Mouse (Mus musculus) limb, embryonic 10.5 days (tissue): ENCODE data around the gene Zbtb32. TPM values are rescaled to one million over a fixed set of nuclear protein-coding genes. Genes with fewer than 3 reads are reported as not detected.

Experiments used
- DNase-seq: peaks from one replicate; pipeline ENCODE4 v3.0.0-alpha.2; 2017; ENCODE audit warnings: low spot score
- H3K27ac ChIP-seq: fragments of 300-500 bp; sonication (generic); 2 replicates; pipeline ENCODE4 v1.5.1; 2016; ENCODE audit warnings: mild to moderate bottlenecking
- H3K27me3 ChIP-seq: fragments of 300-500 bp; sonication (generic); 2 replicates; pipeline ENCODE4 v1.6.1; 2016; ENCODE audit warnings: low read depth, mild to moderate bottlenecking; ENCODE audit not compliant: poor library complexity, severe bottlenecking
- H3K36me3 ChIP-seq: fragments of 300-500 bp; sonication (generic); 2 replicates; pipeline ENCODE4 v1.6.1; 2016; ENCODE audit warnings: mild to moderate bottlenecking, moderate library complexity
- H3K4me1 ChIP-seq: fragments of 300-500 bp; sonication (generic); 2 replicates; pipeline ENCODE4 v1.6.1; 2016
- H3K4me3 ChIP-seq: fragments of 300-500 bp; sonication (generic); 2 replicates; pipeline ENCODE4 v1.5.1; 2016; ENCODE audit warnings: mild to moderate bottlenecking, moderate library complexity
- H3K9me3 ChIP-seq: fragments of 300-500 bp; sonication (generic); replicated peaks from 2 replicates; pipeline ENCODE4 v1.6.1; 2016; ENCODE audit warnings: mild to moderate bottlenecking
- WGBS: fragments of 180-500 bp; shearing (Covaris S2); methylation state at CpG from one replicate; pipeline ENCODE4 v1.1.7; 2016; 5-methylcytosine and 5-hydroxymethylcytosine counted together
- polyA plus RNA-seq: library from polyadenylated mRNA; unstranded; fragments of >200 nt; fragmentation: Nextera tagmentation; extraction: Ambion mirVana; gene quantifications from 2 replicates; pipeline ENCODE4 v1.2.1, GENCODE M21; 2016

The Zbtb32 gene
- polyA plus RNA-seq, 1 experiment from 2014 or later = 0.15 TPM

DNA sequence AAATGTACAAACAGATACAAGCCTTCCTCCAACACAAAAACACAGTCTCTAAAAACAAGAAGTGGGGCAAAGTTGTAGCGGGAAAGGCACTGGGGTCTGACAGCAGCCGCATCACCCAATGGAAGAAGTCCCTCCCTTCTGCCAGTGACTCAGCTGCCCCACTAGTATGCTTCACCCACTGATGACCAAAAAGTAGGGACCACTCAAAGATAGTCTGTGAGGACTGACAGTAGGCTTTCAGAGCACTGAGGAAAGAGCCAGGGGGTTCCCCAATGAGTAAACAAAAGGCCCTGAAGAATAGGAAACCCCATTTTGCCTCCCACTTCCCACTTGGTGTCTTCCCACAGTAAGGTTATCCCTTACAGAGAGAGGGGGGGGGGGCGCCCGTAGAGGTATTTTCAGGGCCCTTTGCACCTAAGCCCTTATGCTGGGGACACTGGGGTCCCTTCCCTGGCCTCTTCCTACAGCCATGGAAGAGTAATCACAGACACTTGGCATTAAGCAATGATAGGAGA is 4.1 kb downstream of the Zbtb32 start:
- no peaks in the 10 kb centered on the region for H3K27me3 ChIP-seq
- no peak overlapping the region for H3K27ac ChIP-seq
- 82% methylated on average over 4 of the region's 4 CpGs for WGBS
- no peak for DNase-seq
- peaks cover 8% of the 10 kb centered on the region for H3K4me1 ChIP-seq
- no peaks in the 10 kb centered on the region for H3K36me3 ChIP-seq
- no peak overlapping the region for H3K4me3 ChIP-seq
- no peaks in the 10 kb centered on the region for H3K9me3 ChIP-seq

DNA sequence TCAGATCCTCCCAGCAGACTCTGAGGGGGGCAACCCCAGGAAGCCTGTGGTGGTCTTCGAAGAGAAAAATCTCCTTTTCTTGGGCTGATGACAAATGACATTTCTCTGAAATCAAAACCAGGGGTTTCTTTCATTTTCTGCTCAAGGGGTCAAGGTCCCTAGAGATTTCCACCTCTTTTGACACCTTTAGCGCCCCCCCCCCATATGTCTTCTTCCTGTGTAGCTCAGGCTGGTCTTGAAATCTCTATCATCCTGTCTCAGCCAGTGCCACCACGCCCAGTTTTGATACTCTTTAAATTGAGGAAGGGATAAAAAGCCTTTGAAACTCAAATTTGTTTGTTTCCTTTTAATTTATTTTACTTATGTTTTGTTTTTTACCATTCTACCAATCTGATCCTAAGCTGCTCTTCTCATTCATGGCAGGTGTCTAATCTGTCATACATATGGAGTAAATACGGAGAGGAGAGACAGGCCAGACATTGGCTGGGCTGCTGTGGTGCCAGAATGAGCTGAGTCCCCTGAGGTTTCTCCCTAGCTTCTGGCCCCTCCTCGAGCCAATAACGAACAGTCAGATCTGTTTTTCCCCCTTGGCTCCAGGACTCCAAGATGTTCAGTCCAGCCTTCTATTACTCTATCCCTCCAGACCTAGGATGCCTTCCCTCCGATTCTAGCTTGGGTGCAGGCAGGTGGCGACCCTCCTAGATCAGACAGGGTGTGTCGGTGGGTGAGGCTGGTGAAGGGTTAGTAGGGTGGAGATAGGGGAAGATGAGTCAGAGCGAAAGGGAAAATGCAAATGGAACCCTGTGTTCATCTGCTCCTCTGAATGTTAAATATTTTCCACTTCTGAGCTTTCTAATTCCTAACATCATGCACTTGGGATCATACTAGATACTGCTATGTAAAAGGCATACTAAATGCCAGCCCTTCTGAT is 4.9 kb downstream of the Zbtb32 start:
- no peak overlapping the region for H3K4me3 ChIP-seq
- H3K4me1 ChIP-seq = peaks cover 12% of the 10 kb centered on the region
- no peaks in the 10 kb centered on the region for H3K9me3 ChIP-seq
- 84% methylated on average over 10 of the region's 10 CpGs for WGBS
- no peaks in the 10 kb centered on the region for H3K36me3 ChIP-seq
- DNase-seq = no peak
- no peaks in the 10 kb centered on the region for H3K27me3 ChIP-seq
- H3K27ac ChIP-seq = no peak overlapping the region

DNA sequence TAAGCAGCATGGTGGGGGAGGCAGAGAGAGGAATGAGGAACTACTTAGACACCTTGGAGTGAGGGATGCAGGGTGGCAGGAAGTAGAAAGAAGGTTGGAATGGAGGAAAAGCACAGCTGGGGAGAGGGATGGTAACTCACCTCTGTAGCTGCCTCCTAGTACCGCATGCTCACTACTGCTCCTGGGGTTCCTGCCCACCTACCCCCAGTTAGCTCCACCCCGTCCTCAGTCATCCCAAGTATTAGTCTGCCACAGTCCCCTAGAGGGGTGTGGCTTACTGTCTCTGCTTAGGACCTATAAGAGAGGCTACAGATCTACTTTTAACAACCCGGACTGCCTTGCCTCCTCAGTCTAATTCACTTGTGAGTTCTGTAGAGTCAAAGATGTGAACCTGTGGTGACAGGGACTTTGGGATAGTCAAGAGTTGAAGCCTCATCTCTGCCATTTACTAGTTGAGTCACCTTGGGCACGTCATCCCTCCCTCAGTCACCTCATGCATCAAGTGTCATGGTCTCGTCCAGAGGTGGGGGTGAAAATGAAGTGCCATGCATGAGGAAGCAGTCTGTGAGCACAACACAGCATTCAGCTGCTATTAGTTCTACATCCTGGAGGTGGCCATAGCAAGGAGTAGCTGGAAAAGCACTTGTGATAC is 5.8 kb downstream of the Zbtb32 start:
- no peaks in the 10 kb centered on the region for H3K36me3 ChIP-seq
- H3K4me3 ChIP-seq = no peak overlapping the region
- no peaks in the 10 kb centered on the region for H3K9me3 ChIP-seq
- 41% methylated on average over 5 of the region's 5 CpGs for WGBS
- no peak overlapping the region for H3K27ac ChIP-seq
- peaks cover 12% of the 10 kb centered on the region for H3K4me1 ChIP-seq
- DNase-seq = no peak
- no peaks in the 10 kb centered on the region for H3K27me3 ChIP-seq

DNA sequence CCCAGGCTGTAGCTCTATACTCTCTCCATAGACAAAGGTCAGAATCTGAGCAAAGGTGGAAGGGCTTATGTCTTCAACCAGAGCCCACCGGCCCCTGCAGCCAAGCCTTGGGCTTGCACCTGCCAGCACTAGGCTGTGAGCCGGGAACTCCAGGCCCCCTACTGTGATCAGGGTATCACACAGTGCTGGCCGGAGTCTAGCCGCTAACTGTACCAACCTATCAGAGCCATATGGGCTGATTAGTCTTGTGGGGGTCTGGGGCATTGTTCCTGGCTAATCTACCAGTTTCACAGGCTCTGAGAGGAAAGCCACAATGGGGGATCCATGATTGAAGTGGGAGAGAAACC is 7.1 kb downstream of the Zbtb32 start:
- H3K4me1 ChIP-seq = peaks cover 23% of the 10 kb centered on the region
- DNase-seq = no peak
- no peaks in the 10 kb centered on the region for H3K9me3 ChIP-seq
- H3K4me3 ChIP-seq = no peak overlapping the region
- H3K27ac ChIP-seq = no peak overlapping the region
- no peaks in the 10 kb centered on the region for H3K27me3 ChIP-seq
- WGBS = 56% methylated on average over 4 of the region's 4 CpGs
- peaks cover 6% of the 10 kb centered on the region for H3K36me3 ChIP-seq

DNA sequence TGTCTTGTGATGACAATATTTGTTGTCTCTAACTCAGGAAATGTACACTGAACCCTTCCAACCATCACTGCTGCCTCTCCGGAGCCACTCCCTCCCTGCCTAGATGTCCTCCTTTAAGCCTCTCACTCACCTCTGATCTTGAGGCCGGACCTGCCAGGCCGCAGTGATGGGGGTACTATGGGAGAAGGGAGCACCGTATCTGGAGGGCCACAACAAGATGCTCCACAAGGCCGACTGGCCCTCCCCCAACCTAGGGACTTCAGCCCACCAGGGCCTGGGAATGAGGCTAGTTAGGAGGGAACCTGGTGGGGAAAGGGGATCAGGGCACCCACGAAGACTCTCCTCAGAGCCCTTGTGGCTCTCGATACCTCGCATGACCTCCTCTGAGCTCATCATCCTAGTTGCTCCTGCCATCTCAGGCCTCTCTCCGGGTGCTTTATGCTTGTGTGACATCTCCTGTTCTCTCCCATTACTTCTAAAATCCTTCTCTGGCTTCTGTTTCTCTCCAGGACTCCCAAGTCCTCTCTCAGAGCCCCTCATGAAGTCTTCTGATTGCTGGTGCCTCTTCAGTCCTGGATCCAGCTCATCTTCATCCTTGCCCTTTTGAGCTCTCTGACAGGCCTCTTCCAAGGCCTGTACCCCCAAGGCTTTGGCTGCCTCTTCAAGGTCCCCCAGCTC is 7.6 kb downstream of the Zbtb32 start:
- DNase-seq = no peak
- H3K27ac ChIP-seq = no peak overlapping the region
- H3K9me3 ChIP-seq = no peaks in the 10 kb centered on the region
- H3K36me3 ChIP-seq = peaks cover 11% of the 10 kb centered on the region
- no peaks in the 10 kb centered on the region for H3K27me3 ChIP-seq
- 83% methylated on average over 9 of the region's 9 CpGs for WGBS
- no peak overlapping the region for H3K4me3 ChIP-seq
- peaks cover 26% of the 10 kb centered on the region for H3K4me1 ChIP-seq

DNA sequence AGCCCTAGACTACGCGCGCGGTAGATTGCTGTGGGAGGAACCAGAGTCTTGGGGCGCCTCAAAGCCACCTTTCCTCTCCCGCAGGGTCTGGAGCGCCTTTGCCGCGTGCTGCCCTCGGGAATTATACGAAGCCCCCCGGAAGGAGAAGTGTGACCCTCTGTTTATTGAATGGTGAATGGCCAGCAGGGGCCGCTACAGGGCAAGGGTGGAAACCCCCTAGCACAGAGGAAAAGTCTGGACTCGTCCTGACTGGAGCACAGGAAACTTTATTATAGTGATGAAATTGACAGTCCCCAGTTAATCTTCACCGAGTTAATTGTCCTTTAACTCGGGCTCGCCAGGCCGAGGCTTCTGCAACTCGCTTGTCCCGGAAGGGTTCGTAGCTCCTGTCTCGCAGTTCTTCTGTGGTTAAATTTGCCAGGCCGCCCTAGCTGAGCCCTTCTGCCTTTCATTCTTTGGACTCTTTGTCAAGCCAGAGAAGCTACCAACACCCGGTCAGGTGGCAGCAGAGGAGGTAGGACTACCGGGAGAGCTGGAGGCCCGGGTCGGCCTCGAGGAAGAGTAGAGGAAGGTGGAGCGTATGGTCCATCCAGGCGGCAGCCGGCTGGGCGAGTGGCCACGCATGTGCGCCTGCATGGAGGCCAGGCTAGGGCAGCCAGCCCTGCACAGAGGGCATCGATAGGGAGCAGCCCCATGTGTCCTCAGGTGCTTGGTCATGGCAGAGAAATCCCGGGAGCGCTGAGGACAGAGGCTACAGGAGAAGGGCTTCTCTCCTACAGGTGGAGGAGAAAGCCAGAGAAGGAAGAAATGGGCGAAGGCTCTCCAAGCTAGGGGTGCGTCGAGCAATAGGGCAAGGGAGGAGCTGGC is 9.0 kb downstream of the Zbtb32 start:
- Histone ChIP-seq H3K4me1 (peaks cover 26% of the 10 kb centered on the region), H3K4me3 (peak overlapping the region; percentile 100), H3K9me3 (no peaks in the 10 kb centered on the region), H3K27ac (peak overlapping the region; percentile 99), H3K36me3 (peaks cover 25% of the 10 kb centered on the region), H3K27me3 (no peaks in the 10 kb centered on the region)
- 27% methylated on average over 40 of the region's 40 CpGs for WGBS
- DNase-seq = peak; percentile 92

DNA sequence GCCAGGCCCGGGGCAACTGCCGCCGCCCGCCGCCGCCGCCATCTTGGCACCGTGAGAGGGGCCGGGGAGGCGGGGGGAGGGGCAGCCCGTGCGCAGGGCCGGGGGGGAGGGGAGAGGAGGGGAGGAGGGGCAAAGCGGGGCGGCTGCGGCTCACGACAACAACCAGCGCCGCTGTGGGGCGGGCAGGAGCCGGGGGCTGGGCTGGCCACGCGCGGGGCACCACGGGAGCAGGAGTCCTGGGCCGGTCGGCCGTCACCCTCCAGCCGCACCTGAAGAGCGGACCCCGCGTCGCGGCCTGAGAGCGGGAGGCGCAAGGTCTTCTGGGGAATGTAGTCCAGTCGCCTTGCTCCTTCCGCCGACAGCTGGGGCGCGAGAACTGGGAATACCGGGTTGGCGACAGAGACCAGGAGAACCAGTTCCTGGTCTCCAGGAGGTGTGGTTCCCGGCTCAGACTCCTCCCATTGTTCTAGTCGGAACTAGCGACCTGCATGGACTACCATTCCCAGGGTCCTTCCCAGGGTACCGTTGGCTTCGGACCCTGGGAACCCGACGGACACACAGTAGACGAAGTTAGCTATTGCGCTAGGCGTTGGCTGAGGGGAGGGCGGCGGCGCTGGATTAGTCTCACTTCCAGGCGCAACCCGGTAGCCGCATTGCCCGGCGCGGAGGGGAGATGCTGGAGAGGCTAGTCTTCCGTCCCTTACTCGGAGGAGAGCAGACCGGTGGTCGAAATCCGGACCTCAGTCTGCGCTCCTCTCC is 9.9 kb downstream of the Zbtb32 start, which contains the start of gene Kmt2b:
Kmt2b (minus strand) TSS at position 51 of the 759 bp plus-strand sequence.
- Histone ChIP-seq H3K4me3 (peak within 1 kb of the TSS; percentile 100), H3K9me3 (no peaks in the 10 kb centered on the region), H3K36me3 (peaks cover 34% of the 10 kb centered on the region), H3K27ac (peak within 1 kb of the TSS; percentile 99), H3K4me1 (peaks cover 26% of the 10 kb centered on the region), H3K27me3 (no peaks in the 10 kb centered on the region)
- DNase-seq = peak; percentile 97
- under 1% methylated on average over 65 of the region's 68 CpGs for WGBS

DNA sequence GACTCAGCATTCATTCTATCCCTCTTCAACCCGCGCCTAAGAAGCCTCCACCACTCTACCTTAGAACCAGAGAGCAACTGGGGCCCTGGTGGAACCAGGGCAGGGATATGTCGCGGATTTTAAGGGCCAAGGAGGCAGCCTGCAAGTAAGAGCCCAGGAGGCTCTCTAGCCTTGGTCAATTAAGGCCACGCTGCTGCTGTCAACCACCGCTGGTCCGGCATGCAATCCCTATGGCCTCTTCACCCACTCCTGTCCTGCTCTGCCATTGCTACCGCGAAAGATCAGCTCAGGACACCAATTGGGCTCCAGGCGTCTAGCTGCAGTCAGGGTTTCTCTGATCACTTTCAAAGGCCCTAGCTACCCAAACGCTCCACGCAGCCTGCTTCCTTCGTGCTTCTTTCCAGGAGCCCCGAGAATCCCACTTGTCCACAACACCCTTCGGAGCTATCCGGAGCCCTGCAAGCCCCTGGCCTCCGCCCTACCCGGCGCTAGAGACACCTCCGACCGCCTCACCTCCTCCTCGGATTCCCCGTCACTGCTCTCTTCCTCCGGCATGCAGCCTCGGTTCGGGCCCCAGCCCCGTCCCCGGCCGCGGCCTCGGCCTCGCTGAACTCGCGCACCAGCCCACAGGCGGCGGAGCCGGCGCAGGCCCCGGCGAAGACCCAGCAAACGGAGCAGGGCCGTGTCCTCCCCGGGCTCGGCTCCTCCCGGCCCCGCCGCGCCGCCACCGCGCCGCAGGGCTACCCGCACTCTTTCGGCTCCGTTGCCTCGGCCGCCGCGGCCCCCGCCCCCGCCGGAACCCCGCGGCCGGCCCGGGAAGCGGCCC is 10.7 kb downstream of the Zbtb32 start:
- DNase-seq = peak; percentile 66
- H3K4me1 ChIP-seq = peaks cover 26% of the 10 kb centered on the region
- no peaks in the 10 kb centered on the region for H3K27me3 ChIP-seq
- H3K9me3 ChIP-seq = no peaks in the 10 kb centered on the region
- peak overlapping the region; percentile 99 for H3K27ac ChIP-seq
- WGBS = under 1% methylated on average over 64 of the region's 67 CpGs
- H3K4me3 ChIP-seq = peak overlapping the region; percentile 100
- H3K36me3 ChIP-seq = peaks cover 42% of the 10 kb centered on the region

DNA sequence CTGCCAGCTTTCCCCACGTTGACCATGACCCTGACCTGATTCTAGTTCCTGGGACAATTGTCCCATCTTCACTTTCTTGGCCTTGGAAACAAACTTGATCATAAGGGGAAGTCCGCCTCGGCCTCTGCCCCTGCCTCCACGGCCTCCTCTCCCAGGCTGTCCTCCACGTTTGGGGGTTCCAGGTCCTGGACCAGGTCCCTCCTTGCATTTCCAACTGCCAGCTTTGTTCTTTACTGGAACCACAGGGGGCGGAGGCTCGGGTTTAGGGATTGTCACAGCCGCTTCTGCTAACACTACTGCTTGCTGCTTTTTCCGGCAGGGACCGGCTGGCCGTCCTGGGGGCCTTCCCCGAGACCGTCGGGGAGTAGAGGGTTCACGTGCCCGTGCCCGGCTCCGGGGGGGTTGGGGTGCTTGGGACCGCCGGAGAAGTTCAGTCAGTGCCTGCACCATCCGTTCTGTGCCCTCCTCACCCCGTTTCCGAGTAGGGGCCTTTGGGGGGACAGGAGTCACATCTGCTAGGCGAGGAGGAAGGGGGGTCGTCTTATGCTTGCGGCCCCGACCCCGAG is 12.2 kb downstream of the Zbtb32 start:
- H3K4me1 ChIP-seq = peaks cover 26% of the 10 kb centered on the region
- no peak overlapping the region for H3K27ac ChIP-seq
- H3K27me3 ChIP-seq = no peaks in the 10 kb centered on the region
- no peaks in the 10 kb centered on the region for H3K9me3 ChIP-seq
- H3K4me3 ChIP-seq = peak overlapping the region; percentile 100
- H3K36me3 ChIP-seq = peaks cover 57% of the 10 kb centered on the region
- no peak for DNase-seq
- 94% methylated on average over 28 of the region's 28 CpGs for WGBS

DNA sequence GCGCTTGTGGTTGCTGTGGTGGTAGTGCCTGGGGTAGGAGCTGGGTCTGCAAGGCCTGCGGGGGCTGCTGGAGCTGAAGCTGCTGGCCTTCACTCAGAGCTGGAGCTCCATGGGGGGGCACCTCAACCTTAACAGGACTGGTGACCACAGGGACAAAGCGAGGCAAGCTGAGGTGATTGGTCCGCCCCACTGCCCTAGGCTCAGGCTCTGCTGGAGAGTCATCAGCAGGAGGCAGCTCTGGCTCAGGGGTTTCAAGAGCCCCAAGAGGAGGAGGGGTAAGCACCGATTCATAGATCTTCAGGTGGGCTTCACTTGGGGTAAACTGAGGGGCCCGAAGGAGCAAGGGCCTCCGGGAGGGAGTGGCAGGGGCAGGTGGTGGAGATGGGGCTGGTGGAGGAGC is 13.5 kb downstream of the Zbtb32 start:
- H3K27ac ChIP-seq = no peak overlapping the region
- no peak for DNase-seq
- H3K4me3 ChIP-seq = no peak overlapping the region
- H3K4me1 ChIP-seq = peaks cover 24% of the 10 kb centered on the region
- H3K36me3 ChIP-seq = peaks cover 70% of the 10 kb centered on the region
- no peaks in the 10 kb centered on the region for H3K27me3 ChIP-seq
- no peaks in the 10 kb centered on the region for H3K9me3 ChIP-seq
- WGBS = 95% methylated on average over 7 of the region's 7 CpGs

DNA sequence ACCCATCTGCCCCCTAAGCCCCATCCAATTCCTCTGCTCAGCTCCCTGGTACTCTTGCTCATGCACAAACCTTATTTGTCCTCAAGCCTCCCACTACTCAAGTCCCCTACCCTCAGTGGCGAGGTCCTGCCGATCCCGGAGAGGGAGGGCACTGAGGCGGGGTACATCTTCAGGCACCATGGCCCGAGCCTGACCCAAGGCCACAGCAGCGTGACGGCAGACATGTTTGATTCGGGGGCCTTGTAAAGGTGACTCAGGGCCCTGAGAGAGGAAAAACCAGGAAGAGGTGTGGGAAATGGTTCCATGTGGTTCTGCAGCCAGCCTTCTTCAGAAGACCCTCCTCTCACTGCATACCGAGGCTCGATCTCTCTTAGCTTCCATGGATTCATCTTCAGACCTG is 14.4 kb downstream of the Zbtb32 start:
- peaks cover 79% of the 10 kb centered on the region for H3K36me3 ChIP-seq
- no peak overlapping the region for H3K27ac ChIP-seq
- H3K27me3 ChIP-seq = no peaks in the 10 kb centered on the region
- no peak overlapping the region for H3K4me3 ChIP-seq
- peaks cover 16% of the 10 kb centered on the region for H3K4me1 ChIP-seq
- no peaks in the 10 kb centered on the region for H3K9me3 ChIP-seq
- no peak for DNase-seq
- 95% methylated on average over 10 of the region's 10 CpGs for WGBS
